8 mouse cellular contexts compared by ENCODE assay signal in the genomic region with DNA sequence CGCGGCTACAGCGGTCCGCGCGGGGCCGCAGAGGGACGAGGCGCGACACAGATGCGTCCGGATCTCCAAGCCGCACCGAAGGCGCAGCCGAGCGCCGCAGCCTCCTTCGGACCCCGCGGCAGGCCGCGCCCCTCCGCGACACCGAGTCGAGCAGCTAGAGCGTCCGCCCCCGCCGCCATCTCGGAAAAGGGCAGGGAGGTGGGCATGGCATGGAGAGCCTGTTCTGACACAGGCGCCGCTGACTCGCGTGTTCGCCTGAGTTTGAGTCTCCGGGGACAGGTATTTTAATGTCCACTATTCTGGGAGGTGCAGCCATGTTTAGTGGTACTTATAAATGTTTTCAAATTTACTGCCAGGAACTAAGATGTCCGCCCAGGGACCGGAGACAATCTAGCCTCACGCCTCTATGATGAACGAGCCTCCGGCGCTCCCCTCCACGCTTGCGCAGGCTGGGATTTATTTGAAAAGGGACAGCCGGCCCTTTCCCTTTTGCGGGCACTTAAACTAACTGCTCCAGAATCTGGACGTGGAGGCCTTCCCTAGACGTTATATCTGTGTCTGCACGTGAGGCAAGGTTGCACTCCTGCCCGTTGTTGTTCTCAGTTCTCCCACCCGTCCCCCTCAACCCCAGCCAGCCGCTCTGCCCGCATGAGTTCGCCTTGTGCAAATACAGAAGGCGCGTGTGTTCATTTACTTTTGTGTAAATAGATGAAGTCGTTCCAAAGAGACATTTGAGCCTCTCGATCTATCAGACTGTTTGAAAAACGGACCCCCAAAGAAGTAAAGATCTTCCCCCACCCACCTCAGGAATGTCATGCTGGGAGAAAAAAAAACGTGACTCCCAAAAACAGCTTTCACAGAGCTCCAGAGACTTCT. TPM values are rescaled to one million over a fixed set of nuclear protein-coding genes. Genes with fewer than 3 reads are reported as not detected.
DNase-seq lines count a peak whose midpoint lies in the region; ATAC-seq lines count a peak whose summit lies in the region.

No protein-coding gene starts in this region.

- peaks cover 18% of the 10 kb centered on the region for H3K4me1 ChIP-seq in hindbrain, embryonic 14.5 days (replicated peaks; ENCODE audit: control insufficient read depth, insufficient read depth, low read length)

- H3K36me3 ChIP-seq in hindbrain, embryonic 14.5 days (replicated peaks; ENCODE audit: control insufficient read depth, insufficient read depth), result peaks cover 22% of the 10 kb centered on the region

- no peaks in the 10 kb centered on the region for H3K9me3 ChIP-seq in hindbrain, embryonic 14.5 days (ENCODE audit: control insufficient read depth, low read length)

- H3K27ac ChIP-seq in hindbrain, embryonic 14.5 days, result peak overlapping the region; percentile 91

- ATAC-seq in hindbrain, embryonic 14.5 days (ENCODE audit: low FRiP score), result peak; percentile 94

- H3K4me3 ChIP-seq in hindbrain, embryonic 14.5 days (replicated peaks; ENCODE audit: low read length), result peak overlapping the region; percentile 90

- under 1% methylated on average over 57 of the region's 62 CpGs for WGBS in hindbrain, embryonic 14.5 days

- no peaks in the 10 kb centered on the region for H3K27me3 ChIP-seq in hindbrain, embryonic 14.5 days (ENCODE audit: control insufficient read depth, insufficient read depth, low read length)

- peak; percentile 83 for DNase-seq in T-cell, adult 2 months (ENCODE audit: low spot score)
- peak; percentile 91 to 93 for DNase-seq in cerebellum, postnatal 25 days
- DNase-seq in frontal cortex, postnatal 25 days (ENCODE audit: low spot score in 2 of 2), result peak; percentile 73 to 75
- DNase-seq in hindbrain, embryonic 14.5 days (ENCODE audit: low spot score), result peak; percentile 88
- DNase-seq in layer of hippocampus, postnatal 25 days (ENCODE audit: extremely low spot score in 1 of 2, low spot score in 1 of 2), result peak; percentile 81 to 85
- peak; percentile 88 for DNase-seq in lung, postnatal 25 days (ENCODE audit: low spot score)
- peak; percentile 91 for DNase-seq in retina, adult 2 months (ENCODE audit: low read depth, low spot score)
- peak; percentile 88 for DNase-seq in thymus, postnatal 25 days

- H3K4me2 ChIP-seq in hindbrain, embryonic 14.5 days (replicated peaks), result peak overlapping the region; percentile 75

- H3K9ac ChIP-seq in hindbrain, embryonic 14.5 days, result peak overlapping the region; percentile 97

RNA-seq across cellular contexts. Expression of a gene that starts 3.5 kb away (rescaled TPM):
- 162 and 173 TPM in 2 replicates for polyA plus RNA-seq in hindbrain, embryonic 14.5 days (2014; fragmentation: Nextera tagmentation; extraction: Ambion mirVana)
- 10 to 100 TPM; 76.4 to 88.4 TPM for total RNA-seq in layer of hippocampus, postnatal 25 days (2021)

RNA-seq across cellular contexts. Expression of a gene that starts 24.4 kb away (rescaled TPM):
- polyA plus RNA-seq in hindbrain, embryonic 14.5 days (2014; fragmentation: Nextera tagmentation; extraction: Ambion mirVana), result 0.09 TPM in 1 of 2 replicates, not detected in the other
- not detected for total RNA-seq in layer of hippocampus, postnatal 25 days (2021)

RNA-seq across cellular contexts. Expression of a gene that starts 40.3 kb away (rescaled TPM):
- 4.0 and 4.1 TPM in 2 replicates for polyA plus RNA-seq in hindbrain, embryonic 14.5 days (2014; fragmentation: Nextera tagmentation; extraction: Ambion mirVana)
- 1 to 10 TPM; 1.3 to 2.1 TPM for total RNA-seq in layer of hippocampus, postnatal 25 days (2021)

RNA-seq across cellular contexts. Expression of a gene that starts 56.6 kb away (rescaled TPM):
- 61.4 and 67.6 TPM in 2 replicates for polyA plus RNA-seq in hindbrain, embryonic 14.5 days (2014; fragmentation: Nextera tagmentation; extraction: Ambion mirVana)
- total RNA-seq in layer of hippocampus, postnatal 25 days (2021), result 10 to 100 TPM; 37.0 to 38.3 TPM

Comparison
In these comparisons a context has a peak if more than half of its experiments do, and no peak if none do; other contexts are left out.
1. Peak in every context shown above with its lines: DNase-seq, ATAC-seq, H3K4me3 ChIP-seq and H3K27ac ChIP-seq.